Mouse (Mus musculus): ENCODE results near the gene Lipn. TPM values are rescaled to one million over a fixed set of nuclear protein-coding genes. Genes with fewer than 3 reads are reported as not detected.

Lipn gene
- total and polyA plus RNA-seq, 3 experiments: not detected

DNA sequence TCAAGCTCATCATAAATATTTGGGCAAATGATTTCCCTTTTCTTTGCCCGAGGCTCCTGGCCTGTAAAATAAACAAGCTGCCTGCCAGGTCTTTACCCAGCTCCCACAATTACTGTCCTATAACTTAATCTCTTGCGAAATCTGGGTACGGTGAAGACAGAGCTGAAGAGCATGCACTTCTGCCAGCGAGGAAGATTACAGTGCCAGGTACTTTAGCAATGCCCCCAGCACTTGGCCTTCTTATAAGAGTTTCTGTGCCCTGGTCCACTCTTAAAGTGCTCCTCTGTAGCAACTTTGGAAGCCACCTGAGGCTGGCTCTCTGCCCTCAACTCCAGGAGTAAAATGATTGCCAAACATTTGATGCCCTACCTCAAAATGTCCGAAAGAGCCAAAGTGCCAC lies 28.2 kb downstream of the Lipn start:
- no peaks in the 10 kb centered on the region for H3K4me1 ChIP-seq (ENCODE audit: control insufficient read depth in 1 of 2, insufficient read depth in 2 of 2, low read length in 2 of 2)
- H3K36me3 ChIP-seq (ENCODE audit: control insufficient read depth in 1 of 2, insufficient read depth in 2 of 2, low read length in 2 of 2): no peaks in the 10 kb centered on the region
- no peak overlapping the region for H3K27ac ChIP-seq (ENCODE audit: control insufficient read depth, low read depth, low read length)
- H3K79me2 ChIP-seq (ENCODE audit: control insufficient read depth, insufficient read depth, low read length, poor library complexity): no peaks in the 10 kb centered on the region
- no peak for DNase-seq (ENCODE audit: low read depth, low spot score)
- TF ChIP-seq POLR2AphosphoS5 (IDR thresholded peaks at IDR 0.05; ENCODE audit: borderline replicate concordance, low read depth, low read length) (no peak), UBTF (IDR thresholded peaks at IDR 0.05; ENCODE audit: borderline replicate concordance, insufficient read depth, low read depth, low read length) (no peak), ZMIZ1 (IDR thresholded peaks at IDR 0.05; ENCODE audit: low read depth, low read length) (no peak), ZNF384 (IDR thresholded peaks at IDR 0.05; ENCODE audit: low read depth, low read length) (no peak), POLR2AphosphoS2 (IDR thresholded peaks at IDR 0.05; ENCODE audit: low read length) (no peak)
- H3K4me3 ChIP-seq (ENCODE audit: control insufficient read depth in 1 of 2, insufficient read depth in 1 of 2, low read depth in 2 of 2, low read length in 2 of 2): no peak overlapping the region
- H3K9ac ChIP-seq (ENCODE audit: control insufficient read depth, low read depth, low read length, poor library complexity, severe bottlenecking): no peak overlapping the region
- H3K27me3 ChIP-seq (ENCODE audit: control insufficient read depth in 1 of 2, insufficient read depth in 2 of 2, low read length in 2 of 2): no peaks in the 10 kb centered on the region; a peak in 1 of 4 replicates
- H3K9me3 ChIP-seq (replicated peaks; ENCODE audit: insufficient read depth, low read length): no peaks in the 10 kb centered on the region

DNA sequence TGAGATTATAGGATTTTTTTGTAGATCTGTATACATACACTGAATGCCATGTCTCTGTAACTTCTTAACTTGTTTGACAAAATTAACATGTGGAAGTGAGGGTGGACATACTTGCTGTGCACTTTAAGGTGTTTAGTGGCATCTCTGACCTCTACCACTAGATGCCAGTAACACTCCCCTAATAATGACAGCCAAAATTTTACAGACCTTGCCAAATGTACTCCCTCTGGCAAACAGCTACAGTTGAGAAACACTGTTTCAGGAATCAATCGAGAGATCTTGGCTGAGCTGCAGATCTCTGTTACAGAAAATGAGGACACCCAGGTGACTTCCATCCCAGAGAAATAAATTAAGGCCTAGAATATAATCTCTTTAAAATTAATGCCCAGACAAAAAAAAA lies 29.1 kb downstream of the Lipn start:
- TF ChIP-seq ETS1 (IDR thresholded peaks at IDR 0.05; ENCODE audit: low read depth, low read length) (no peak), BHLHE40 (IDR thresholded peaks at IDR 0.05; ENCODE audit: borderline replicate concordance, low read depth, low read length) (no peak), CHD1 (IDR thresholded peaks at IDR 0.05; ENCODE audit: low read depth, low read length) (no peak), MXI1 (IDR thresholded peaks at IDR 0.05; ENCODE audit: low read depth, low read length) (no peak), CTCF (IDR thresholded peaks at IDR 0.05 in 2 of 3, conservative IDR thresholded peaks at IDR 0.05 in 1 of 3; ENCODE audit: control insufficient read depth in 1 of 3, insufficient read depth in 1 of 3, low read depth in 2 of 3, low read length in 3 of 3, poor library complexity in 1 of 3, severe bottlenecking in 1 of 3) (no peak), TCF12 (IDR thresholded peaks at IDR 0.05; ENCODE audit: low read depth, low read length) (no peak), NELFE (IDR thresholded peaks at IDR 0.05; ENCODE audit: low read depth, low read length) (no peak), UBTF (IDR thresholded peaks at IDR 0.05; ENCODE audit: borderline replicate concordance, insufficient read depth, low read depth, low read length) (no peak), SIN3A (IDR thresholded peaks at IDR 0.05; ENCODE audit: low read length) (no peak)

DNA sequence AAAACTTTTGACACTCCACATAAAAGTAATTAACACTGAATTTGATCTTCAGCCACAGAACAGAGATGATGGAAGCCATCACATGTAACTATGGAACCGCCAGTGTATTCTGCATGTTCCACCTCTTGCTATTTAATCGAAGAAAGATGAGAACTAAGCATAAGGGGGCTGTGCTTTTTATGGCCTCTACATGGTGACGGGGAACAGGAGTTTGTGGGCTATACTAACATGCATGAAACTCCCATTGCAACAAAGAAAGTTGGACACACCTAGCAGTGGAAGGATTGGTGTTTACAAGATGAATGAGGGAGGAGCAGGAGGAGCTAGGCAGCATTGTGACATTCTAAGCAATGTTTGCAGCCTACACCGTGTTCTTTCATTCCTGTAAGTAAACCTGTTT lies 33.5 kb downstream of the Lipn start, which contains the start of gene Lipm:
Gene Lipm, plus strand, starts transcription at position 301 of the 400 bp plus-strand sequence.
- TF ChIP-seq ZNF384 (IDR thresholded peaks at IDR 0.05; ENCODE audit: low read depth, low read length): no peak
- no peak for TF ChIP-seq E2F4 (IDR thresholded peaks at IDR 0.05; ENCODE audit: borderline replicate concordance, low read depth, low read length)
- no peak for TF ChIP-seq SIN3A (IDR thresholded peaks at IDR 0.05; ENCODE audit: low read length)
- no peak for TF ChIP-seq POLR2A (IDR thresholded peaks at IDR 0.05; ENCODE audit: control insufficient read depth in 1 of 2, insufficient read depth in 1 of 2, low read depth in 1 of 2, low read length in 2 of 2, poor library complexity in 1 of 2)
- TF ChIP-seq MAFK (IDR thresholded peaks at IDR 0.05; ENCODE audit: borderline replicate concordance, low read depth, low read length): no peak
- TF ChIP-seq POLR2AphosphoS2 (IDR thresholded peaks at IDR 0.05; ENCODE audit: low read length): no peak
- TF ChIP-seq JUND (IDR thresholded peaks at IDR 0.05; ENCODE audit: low read depth, low read length): no peak
- TF ChIP-seq MYC (IDR thresholded peaks at IDR 0.05; ENCODE audit: low read depth, low read length): no peak
- no peak for TF ChIP-seq MYB (IDR thresholded peaks at IDR 0.05; ENCODE audit: low read depth, low read length)
- TF ChIP-seq HCFC1 (IDR thresholded peaks at IDR 0.05; ENCODE audit: low read depth, low read length): no peak
- TF ChIP-seq KAT2A (conservative IDR thresholded peaks at IDR 0.05; ENCODE audit: low read depth, low read length): no peak
- TF ChIP-seq TBP (IDR thresholded peaks at IDR 0.05; ENCODE audit: low read depth, low read length): no peak
- no peak for TF ChIP-seq MAZ (IDR thresholded peaks at IDR 0.05; ENCODE audit: low read depth, low read length)
- no peak for TF ChIP-seq BHLHE40 (IDR thresholded peaks at IDR 0.05; ENCODE audit: borderline replicate concordance, low read depth, low read length)
- TF ChIP-seq UBTF (IDR thresholded peaks at IDR 0.05; ENCODE audit: borderline replicate concordance, insufficient read depth, low read depth, low read length): no peak
- no peak for TF ChIP-seq EP300 (IDR thresholded peaks at IDR 0.05; ENCODE audit: low read depth in 1 of 2, low read length in 2 of 2)
- H3K36me3 ChIP-seq (ENCODE audit: control insufficient read depth in 1 of 2, insufficient read depth in 2 of 2, low read length in 2 of 2): no peaks in the 10 kb centered on the region
- no peaks in the 10 kb centered on the region; a peak in 2 of 4 replicates for H3K27me3 ChIP-seq (ENCODE audit: control insufficient read depth in 1 of 2, insufficient read depth in 2 of 2, low read length in 2 of 2)
- no peak within 1 kb of the TSS for H3K9ac ChIP-seq (ENCODE audit: control insufficient read depth, low read depth, low read length, poor library complexity, severe bottlenecking)
- no peaks in the 10 kb centered on the region for H3K4me1 ChIP-seq (ENCODE audit: control insufficient read depth in 1 of 2, insufficient read depth in 2 of 2, low read length in 2 of 2)
- H3K9me3 ChIP-seq (replicated peaks; ENCODE audit: insufficient read depth, low read length): no peaks in the 10 kb centered on the region
- no peak within 1 kb of the TSS for H3K27ac ChIP-seq (ENCODE audit: control insufficient read depth, low read depth, low read length)
- no peak for DNase-seq (ENCODE audit: low read depth, low spot score)
- H3K79me2 ChIP-seq (ENCODE audit: control insufficient read depth, insufficient read depth, low read length, poor library complexity): no peaks in the 10 kb centered on the region
- H3K4me3 ChIP-seq (ENCODE audit: control insufficient read depth in 1 of 2, insufficient read depth in 1 of 2, low read depth in 2 of 2, low read length in 2 of 2): no peak within 1 kb of the TSS

More for the DNA sequence above, 29.1 kb downstream of the Lipn start:
- no peak overlapping the region for H3K9ac ChIP-seq (ENCODE audit: control insufficient read depth, low read depth, low read length, poor library complexity, severe bottlenecking)
- no peaks in the 10 kb centered on the region for H3K4me1 ChIP-seq (ENCODE audit: control insufficient read depth in 1 of 2, insufficient read depth in 2 of 2, low read length in 2 of 2)
- no peaks in the 10 kb centered on the region for H3K79me2 ChIP-seq (ENCODE audit: control insufficient read depth, insufficient read depth, low read length, poor library complexity)
- H3K27me3 ChIP-seq (ENCODE audit: control insufficient read depth in 1 of 2, insufficient read depth in 2 of 2, low read length in 2 of 2): no peaks in the 10 kb centered on the region; a peak in 1 of 4 replicates
- H3K9me3 ChIP-seq (replicated peaks; ENCODE audit: insufficient read depth, low read length): no peaks in the 10 kb centered on the region
- H3K36me3 ChIP-seq (ENCODE audit: control insufficient read depth in 1 of 2, insufficient read depth in 2 of 2, low read length in 2 of 2): no peaks in the 10 kb centered on the region
- no peak overlapping the region for H3K4me3 ChIP-seq (ENCODE audit: control insufficient read depth in 1 of 2, insufficient read depth in 1 of 2, low read depth in 2 of 2, low read length in 2 of 2)
- H3K27ac ChIP-seq (ENCODE audit: control insufficient read depth, low read depth, low read length): no peak overlapping the region
- DNase-seq (ENCODE audit: low read depth, low spot score): no peak

Measured in MEL (cell line).